Mouse (Mus musculus) cerebral cortex, adult 2 months (tissue): ENCODE results near the gene Sec23a.

Source experiments
- WGBS: fragments of 180-500 bp; shearing (Covaris S2); methylation state at CpG from one replicate; pipeline ENCODE4 v1.1.7; 2018; 5-methylcytosine and 5-hydroxymethylcytosine counted together

The Sec23a gene

GRCm38 (mm10) chr12:58981178-58981661, 30.6 kb downstream of the Sec23a start:
- WGBS = 75% methylated on average over 6 of the region's 6 CpGs

GRCm38 (mm10) chr12:58976966-58977365, 34.9 kb downstream of the Sec23a start:
- 58% methylated on average over 2 of the region's 2 CpGs for WGBS

GRCm38 (mm10) chr12:58964583-58964982, 47.2 kb downstream of the Sec23a start:
- WGBS = 64% methylated on average over 4 of the region's 4 CpGs

GRCm38 (mm10) chr12:58960844-58961243, 51.0 kb downstream of the Sec23a start:
- WGBS = 91% methylated on average over 1 of the region's 1 CpGs

- 66% methylated on average over 7 of the region's 7 CpGs for WGBS
Observed at GRCm38 (mm10) chr12:58956624-58957023, 55.2 kb downstream of the Sec23a start.

GRCm38 (mm10) chr12:58956162-58956561, 55.7 kb downstream of the Sec23a start:
- WGBS = 80% methylated on average over 7 of the region's 7 CpGs

GRCm38 (mm10) chr12:58947879-58948278, 63.9 kb downstream of the Sec23a start:
- WGBS = 53% methylated on average over 6 of the region's 6 CpGs

- 6% methylated on average over 4 of the region's 4 CpGs for WGBS
Observed at GRCm38 (mm10) chr12:58947231-58947630, 64.6 kb downstream of the Sec23a start.

GRCm38 (mm10) chr12:58942544-58942943, 69.3 kb downstream of the Sec23a start:
- 92% methylated on average over 4 of the region's 4 CpGs for WGBS

GRCm38 (mm10) chr12:58934580-58934979, 77.2 kb downstream of the Sec23a start:
- WGBS = 71% methylated on average over 4 of the region's 4 CpGs

GRCm38 (mm10) chr12:58924996-58925395, 86.8 kb downstream of the Sec23a start:
- 92% methylated on average over 15 of the region's 15 CpGs for WGBS

GRCm38 (mm10) chr12:58924025-58924424, 87.8 kb downstream of the Sec23a start:
- WGBS = 60% methylated on average over 3 of the region's 3 CpGs

GRCm38 (mm10) chr12:58920775-58921174, 91.0 kb downstream of the Sec23a start:
- 56% methylated on average over 6 of the region's 6 CpGs for WGBS

GRCm38 (mm10) chr12:58919516-58919915, 92.3 kb downstream of the Sec23a start:
- WGBS = 74% methylated on average over 3 of the region's 3 CpGs

GRCm38 (mm10) chr12:58909826-58910225, 102.0 kb downstream of the Sec23a start:
- 52% methylated on average over 4 of the region's 4 CpGs for WGBS
